Mouse (Mus musculus) bone marrow macrophage, adult 2 months (primary cell): ENCODE measurements around the gene Gm20503.

ENCODE experiments used
- CTCF ChIP-seq: IDR thresholded peaks from 2 replicates; pipeline ENCODE4 v1.5.1; 2012; ENCODE audit warnings: low read depth, mild to moderate bottlenecking, low read length, moderate library complexity
- POLR2A ChIP-seq: IDR thresholded peaks from 2 replicates; pipeline ENCODE4 v1.6.1; 2012; ENCODE audit warnings: mild to moderate bottlenecking, low read depth, low read length, borderline replicate concordance

DNA sequence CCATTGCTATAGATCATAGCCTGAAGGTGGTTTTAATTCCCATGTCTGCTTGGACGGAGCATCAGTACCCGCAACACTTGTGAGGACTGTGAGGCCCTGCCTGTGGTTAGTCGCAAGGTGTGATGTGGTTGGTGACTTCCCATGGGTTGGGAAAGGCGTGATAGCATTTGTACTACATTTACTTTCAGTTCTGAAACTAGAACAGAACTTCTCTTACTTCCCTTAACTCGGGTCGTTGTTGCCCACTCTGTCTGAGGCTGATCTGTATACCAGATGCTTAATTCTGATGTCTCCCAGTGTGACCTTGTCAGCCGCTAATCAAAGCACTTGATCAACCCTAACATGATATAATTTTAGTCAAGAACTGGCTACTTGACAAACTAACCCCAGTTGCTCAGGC is 6.2 kb downstream of the Gm20503 start:
- TF ChIP-seq CTCF (no peak), POLR2A (no peak)
